Mouse (Mus musculus): ENCODE data around the gene Parva.

- TF ChIP-seq CTCF (IDR thresholded peaks at IDR 0.05; ENCODE audit: control insufficient read depth, insufficient read depth, insufficient read length) (no peak), MAX (IDR thresholded peaks at IDR 0.05) (no peak), USF1 (IDR thresholded peaks at IDR 0.05; ENCODE audit: low read depth) (no peak), MYOG (IDR thresholded peaks at IDR 0.05; ENCODE audit: control insufficient read depth, extremely low read depth, insufficient read length) (no peak), MYOD1 (IDR thresholded peaks at IDR 0.05; ENCODE audit: control insufficient read depth, insufficient read length, low read depth) (no peak)
Observed at GRCm38 (mm10) chr7:112495950-112496349, 68.6 kb downstream of the Parva start.
